Mouse (Mus musculus) brain, adult 2 months (tissue): ENCODE measurements at regions not wholly inside any gene's neighbourhood (a gene's known extent, or its start where the extent isn't known, plus 50 kb on each side); places are given as distances from the start of the nearest gene placed in this dataset.

ENCODE experiments used
- DNase-seq: peaks from one replicate; pipeline ENCODE4 v3.0.0; 2011; ENCODE audit warnings: low read depth, low spot score

DNA sequence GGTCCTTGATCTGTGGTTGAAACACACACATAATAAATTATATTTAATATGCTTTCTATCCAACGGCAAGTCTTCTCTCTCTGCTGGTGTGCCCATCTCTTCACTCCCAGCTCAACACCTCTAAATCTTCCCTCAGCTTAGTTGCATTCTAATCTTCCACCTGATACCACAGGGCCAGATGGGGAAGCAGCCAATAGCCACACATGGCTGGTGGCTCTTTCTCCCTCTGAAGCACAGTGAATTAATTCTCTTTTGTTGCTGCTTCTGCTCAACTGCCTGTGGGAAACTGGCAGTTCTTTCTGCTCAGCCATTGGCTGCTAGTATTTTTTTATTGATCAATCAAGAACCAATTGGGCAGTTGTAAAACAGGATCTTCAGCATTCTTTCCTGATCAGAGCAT is 750.0 kb downstream of the Serpinb8 start:
- DNase-seq = no peak

DNA sequence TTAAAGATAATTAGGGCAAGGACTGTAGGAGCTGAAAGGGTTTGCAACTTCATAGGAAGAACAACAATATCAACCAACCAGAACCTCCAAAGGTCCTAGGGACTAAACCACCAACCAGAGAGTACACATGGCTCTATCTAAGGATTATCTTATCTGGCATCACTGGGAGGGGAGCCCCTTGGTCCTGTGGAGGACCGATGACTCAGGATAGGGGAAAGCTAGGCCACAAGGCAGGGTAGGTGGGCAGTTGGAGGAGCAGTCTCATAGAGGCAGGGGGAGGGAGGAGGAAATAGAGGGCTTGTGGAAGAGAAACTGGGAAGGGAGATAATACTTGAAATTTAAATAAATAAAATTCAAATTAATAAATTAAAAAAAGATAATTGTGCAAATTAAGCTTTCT is 751.5 kb downstream of the Serpinb8 start:
- no peak for DNase-seq

DNA sequence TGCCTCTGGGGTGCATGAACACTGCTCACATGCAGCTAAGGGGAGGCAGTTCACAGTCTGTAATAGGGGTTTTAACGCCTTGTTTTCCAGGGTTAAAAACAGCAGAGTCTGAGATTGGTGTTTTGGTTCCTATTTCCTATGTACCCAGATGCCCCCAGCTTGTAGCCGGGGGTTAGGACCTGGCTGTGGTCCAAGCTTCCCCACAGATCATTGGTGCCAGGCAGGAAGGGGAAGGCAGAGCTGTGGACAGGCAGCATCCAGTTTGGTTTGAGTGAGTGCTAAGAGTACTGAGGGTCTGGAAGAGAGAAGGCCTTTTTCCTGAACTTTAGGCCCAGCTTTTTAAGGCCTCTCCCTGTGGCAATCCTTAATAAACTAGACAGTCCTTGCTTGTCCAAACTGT is 774.0 kb downstream of the Serpinb8 start:
- DNase-seq = no peak

DNA sequence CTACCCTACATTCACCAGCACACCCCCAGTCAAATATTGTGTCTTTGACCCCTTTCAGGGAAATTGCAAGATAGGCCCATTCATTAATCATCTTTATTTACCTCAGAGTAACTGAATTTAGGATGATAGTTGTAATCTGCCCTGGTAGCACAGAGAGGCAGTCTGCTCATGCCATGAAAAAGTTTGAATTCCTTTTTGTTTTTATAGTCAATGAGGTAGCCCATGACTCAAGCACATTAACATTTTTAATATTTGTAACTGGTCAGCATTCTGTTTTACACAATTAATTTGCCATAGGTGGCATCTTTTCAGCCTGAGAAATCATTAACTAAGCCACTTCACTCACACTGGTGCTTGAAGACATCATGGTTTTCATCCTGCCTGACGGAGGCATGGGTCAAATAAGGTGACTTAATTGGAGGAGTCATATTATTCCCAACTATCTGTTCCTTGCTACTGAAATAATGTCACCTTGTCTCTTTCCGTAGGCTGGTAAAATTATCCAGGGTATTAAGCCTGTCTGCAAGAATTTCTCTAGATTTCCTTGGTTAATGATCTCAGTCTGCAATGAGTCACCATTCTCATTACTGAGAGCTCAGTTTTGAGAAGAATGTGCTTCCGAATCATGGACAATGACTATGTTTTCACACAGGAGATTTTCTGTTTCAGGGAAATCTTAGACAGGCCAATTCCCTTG is 780.2 kb downstream of the Serpinb8 start:
- peak; percentile 69 for DNase-seq

DNA sequence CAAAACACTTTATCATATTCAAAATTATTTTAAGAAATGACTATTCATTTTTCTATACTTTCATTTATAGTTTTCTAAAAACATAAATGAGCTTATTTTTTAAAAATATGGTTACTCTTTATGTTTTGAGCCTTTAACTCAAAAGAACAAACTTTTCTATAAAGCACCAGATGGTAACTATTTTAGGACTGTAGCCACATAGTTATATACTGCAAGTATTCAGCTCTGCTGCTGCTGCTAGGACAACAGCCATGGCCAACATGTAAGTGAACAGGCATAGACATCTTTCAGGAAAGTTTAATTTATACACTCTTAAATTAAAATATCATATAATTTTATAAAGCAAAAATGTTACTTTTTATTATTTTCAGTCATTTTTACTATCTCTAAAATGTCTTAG is 800.1 kb downstream of the Serpinb8 start:
- DNase-seq = peak; percentile 52

DNA sequence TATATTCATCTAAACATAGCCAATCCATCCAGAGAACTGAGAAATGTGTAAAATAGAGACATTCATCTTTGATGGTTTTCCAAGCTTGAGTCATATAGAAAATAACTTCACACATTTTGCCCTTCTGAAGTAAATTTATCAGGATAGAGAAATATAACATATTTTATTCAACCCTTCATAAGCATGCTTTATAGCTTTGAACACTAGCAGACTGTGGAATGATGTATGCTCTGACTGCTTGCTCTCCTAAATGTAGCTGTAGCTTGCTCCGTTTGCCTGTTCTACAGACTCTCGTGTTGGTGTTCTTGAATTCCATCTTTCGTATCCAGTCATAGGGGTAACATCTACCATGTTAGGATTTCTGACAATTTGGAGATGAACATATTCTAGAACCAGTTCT is 800.7 kb downstream of the Serpinb8 start:
- peak; percentile 19 for DNase-seq

DNA sequence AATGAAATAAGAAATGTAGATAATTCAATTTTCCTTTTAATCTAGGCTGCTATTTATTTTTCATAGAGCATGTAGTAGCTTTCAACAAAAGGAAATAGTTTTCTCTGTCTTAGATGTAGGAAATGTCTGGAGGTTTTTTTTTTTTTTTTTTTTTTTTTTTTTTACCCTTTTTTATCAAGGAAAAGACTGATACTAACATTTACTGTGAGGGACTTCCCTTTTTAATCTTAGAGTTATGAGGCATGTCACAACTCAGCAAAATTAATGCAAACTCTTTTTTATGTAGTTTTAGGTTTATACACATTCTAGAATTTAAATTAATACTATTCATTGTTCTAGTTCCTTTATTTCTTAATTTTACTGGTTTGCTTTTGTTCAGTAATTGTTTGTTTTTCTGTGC is 850.0 kb downstream of the Serpinb8 start:
- DNase-seq = no peak

DNA sequence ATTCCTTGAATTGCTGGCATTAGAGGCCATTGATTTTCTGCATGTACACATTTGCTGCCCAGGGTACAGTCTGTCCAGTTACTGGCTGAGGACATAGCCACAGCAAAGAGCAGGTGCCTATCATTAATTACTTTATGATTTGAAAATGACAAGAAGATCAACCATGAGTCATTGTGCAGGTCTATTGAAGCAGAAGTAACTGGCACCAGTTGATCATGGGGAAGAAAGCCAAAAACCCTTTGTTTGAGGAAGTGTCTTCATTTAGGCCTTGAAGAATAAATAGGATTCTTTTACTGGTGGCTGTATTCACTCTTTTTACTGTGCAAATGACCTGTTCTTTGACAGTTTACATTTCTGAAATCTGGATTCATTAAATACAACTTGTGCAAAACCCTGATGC is 863.0 kb downstream of the Serpinb8 start:
- DNase-seq = peak; percentile 1

DNA sequence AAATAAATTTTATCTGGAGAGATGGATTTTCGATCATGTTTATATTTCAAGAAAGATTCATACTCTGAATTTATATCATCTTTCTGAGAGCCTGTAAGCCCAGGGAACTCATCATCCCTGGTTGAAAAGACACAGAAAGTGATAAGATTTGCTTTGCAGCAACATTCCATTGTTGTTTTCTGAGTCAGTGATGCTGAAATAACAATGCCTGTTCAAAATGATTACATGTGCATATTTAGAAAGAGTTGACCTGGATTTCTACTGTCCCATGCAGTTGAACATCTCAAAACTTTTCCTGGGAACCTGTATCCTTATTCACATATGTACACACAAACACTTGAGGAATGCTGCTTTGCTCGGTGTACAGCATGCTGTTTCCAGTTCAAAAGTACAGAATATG is 882.2 kb downstream of the Serpinb8 start:
- DNase-seq = no peak

DNA sequence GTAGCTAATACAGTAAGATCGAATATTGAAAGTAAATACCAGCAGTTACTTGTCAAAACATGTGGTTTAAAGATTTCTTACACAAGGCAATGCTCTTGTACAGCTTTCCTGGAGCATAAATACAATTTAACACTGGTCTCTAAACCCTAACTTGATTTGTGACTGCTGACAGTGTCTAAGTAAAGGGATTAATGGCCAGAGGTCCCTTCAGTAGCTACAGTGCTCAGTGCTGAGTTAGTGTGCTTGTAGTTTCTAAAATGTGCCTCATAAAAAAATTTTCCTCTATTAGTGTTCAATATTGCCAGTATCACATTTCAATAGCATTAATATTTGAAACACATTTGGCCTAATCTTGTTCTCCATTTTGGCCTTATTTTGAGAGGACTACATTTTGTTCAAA is 909.0 kb downstream of the Serpinb8 start:
- no peak for DNase-seq

DNA sequence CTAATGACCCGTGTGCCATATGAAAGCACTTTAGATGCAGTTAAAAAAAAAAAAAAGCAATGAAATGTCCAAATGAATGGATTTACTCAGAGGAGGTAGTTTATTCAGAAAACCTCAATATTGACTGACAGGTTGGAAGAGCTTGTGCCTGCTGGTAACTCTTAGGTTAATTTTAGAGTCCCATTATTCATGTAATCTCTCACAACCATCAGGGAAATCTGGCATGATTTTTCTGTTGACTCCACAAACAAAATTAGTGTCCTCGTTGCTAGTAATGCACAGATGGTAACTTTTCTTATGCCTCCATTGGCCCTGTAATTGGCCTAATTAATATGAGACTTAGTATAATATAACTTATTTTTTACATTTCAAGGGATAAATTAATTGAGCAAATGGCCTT is 937.6 kb downstream of the Serpinb8 start:
- peak; percentile 9 for DNase-seq

DNA sequence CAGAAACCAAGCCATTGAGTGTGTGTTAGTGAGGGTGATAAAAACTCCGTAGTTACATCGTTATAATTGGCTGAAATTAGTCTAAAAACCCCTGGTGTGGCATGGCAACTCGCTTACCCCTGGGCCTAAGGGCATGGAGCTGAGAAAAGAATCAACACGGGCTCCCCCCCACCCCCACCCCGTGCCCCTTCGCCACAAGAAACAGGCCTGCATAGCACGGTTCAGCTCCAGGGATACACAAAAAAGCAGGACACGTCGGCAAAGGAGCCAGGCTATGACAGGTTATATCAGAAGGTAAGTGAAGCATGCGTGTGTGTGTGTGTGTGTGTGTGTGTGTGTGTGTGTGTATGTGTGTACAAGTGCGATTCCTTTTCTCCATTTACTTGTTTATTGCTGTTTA is 948.4 kb downstream of the Serpinb8 start:
- DNase-seq = no peak

DNA sequence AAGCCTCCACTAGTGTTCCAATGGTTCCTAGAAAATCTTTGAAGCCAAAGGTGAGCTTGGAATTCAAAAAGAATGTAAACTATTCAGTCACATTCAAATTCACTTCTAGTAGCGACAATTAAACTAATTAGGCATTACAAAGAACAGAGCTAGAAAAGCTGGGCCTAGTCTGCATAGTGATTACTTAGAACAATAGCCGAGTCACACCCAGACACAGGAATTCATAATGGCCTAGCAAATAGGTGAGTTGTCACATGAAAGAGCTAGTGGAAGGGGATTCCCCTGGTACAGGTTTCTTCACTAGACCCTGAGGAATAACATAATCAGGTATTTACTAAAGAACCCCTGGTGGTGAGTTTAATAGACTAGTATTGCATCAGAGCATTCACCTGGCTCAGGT is 958.9 kb downstream of the Serpinb8 start:
- no peak for DNase-seq

DNA sequence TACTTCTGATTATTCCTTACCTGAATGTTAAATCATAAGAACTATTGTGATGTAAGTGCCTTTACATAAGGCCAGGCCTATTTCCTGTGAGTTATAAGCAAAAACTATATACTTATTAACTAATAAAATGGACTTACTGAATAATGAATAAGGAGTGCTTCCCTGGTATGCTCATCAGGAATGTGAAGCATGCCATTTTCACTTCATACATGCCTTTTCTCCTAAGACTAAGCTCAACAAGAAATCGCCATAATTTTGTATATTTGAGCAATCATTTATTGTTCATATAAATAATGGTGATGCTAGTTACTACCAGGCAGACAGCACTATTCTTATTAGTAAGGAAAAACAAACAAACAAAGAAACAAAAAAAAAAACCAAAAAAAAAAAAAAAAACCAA is 969.1 kb downstream of the Serpinb8 start:
- DNase-seq = no peak

DNA sequence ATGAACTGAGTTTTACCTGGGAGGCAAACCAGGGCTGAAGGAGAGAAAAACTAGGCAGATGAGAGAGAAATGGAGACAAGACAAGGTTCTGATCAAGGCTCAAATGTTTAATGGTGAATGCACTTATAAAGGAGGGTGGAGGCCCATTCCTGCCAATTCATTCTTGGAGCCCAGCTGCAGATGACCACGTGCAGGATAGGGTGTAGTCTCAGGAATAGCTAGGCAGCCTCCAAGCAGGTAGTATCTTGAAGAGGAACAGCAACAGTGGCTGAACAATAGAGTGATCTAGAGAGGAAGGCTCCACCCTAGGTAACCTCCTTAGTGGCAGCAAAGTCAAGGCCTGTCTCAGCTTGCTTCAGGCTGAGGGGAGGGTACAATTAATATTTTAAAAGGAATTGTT is 973.2 kb downstream of the Serpinb8 start:
- no peak for DNase-seq

DNA sequence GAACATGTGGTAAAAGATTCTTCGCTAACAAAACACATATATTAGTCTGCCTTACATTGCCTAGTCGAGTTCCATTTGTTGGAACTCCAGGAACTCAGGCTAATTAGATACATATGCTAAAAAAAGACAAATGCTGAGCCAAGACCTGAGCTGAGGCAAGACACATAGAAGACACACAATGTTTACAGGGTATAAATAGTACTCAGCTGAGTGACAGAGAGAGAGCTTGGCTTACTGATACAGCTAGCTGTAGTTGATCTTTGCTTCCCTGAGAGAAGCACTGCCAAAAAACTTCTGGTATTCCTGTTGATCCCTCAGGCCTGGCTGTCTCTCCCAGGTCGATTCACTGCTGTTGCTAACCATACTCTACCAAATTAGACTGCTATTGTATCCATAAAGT is 982.2 kb downstream of the Serpinb8 start:
- peak; percentile 8 for DNase-seq

DNA sequence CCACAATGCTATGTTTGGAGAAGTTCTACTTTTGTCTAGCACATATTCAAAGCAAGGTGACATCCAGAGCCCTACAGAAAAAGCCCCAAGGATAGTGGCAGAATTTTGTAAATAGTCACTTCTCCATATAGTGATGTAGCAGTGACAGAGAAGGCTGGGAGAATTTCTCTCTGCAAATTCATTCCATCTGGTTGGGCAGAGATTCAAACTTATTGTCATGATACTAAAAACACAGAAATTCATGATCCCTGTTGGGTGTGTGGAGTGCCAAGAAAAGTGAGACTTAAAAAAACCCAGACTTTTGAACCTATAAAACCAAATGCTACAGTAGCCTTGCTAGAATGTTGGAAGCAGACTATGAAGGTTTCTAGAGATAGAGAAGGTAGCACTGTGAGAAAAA is 983.0 kb downstream of the Serpinb8 start:
- peak; percentile 31 for DNase-seq

DNA sequence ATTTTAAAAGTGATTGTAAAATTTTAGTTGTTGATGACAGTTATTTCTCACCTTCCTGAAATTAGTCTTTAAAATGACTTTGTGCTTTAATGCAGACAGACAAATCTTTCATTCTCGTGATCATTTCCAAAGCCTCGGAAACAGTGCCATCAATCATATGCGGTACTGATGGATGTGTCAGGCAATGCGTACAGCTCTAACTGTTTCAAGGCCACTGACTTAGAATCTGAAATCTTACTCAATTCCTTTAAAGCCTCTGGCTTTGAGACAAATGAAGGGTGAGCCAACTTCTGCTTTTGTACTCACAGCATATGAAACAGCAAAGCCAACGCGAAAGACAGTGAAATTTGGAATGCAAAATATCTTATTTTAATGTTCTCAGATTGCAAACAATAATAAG is 987.0 kb downstream of the Serpinb8 start:
- peak; percentile 7 for DNase-seq

DNA sequence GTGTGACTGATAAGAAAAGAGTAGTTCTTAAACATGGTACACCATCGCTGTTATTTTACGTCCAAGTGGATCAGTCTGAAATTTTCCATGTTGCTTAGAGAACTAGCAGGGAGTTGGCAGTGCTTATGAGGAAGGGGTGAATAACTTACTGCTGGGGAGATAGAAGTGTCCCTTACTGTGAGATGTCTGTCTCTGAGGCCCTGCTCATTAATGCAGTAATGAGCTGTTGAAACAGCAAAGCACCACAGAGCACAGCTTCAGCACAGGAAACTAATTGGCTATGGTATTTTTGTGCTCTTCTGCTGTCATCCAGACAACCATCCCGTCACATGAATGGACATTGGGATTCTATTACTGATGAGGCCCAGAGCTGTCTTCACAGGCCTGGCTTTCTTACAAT is 988.0 kb downstream of the Serpinb8 start:
- DNase-seq = peak; percentile 1

DNA sequence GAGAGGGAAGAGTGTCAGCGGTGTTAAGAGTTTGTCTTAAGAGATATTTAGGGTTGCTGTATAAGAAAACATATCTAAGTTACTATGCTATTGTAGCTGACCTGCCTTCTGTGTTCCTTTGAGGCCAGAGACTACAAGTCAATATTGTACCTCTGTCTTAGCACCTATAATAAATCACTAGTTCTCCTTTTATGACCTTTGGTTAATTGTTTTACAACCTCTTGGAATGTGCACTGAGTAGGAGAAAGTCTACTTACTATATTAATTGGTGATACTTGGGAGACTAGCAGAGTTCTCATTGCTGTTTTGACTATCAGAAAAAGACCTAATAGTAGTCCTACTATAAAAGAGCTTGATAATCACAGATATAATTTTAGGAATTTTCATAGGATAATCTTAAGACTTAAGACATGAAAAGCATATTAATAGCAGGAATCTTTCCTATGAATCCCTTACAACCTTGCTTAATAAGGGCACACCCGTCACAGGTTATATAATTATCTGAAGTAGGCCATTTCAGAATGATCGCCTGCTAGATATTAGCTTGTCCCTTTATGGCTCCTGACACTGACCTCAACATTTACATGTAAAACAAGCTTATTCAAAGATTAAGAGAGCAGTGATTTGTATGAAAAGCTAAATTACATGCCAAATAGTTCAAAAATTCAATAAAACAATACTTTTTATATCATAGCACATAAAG is 1003.1 kb downstream of the Serpinb8 start:
- no peak for DNase-seq

DNA sequence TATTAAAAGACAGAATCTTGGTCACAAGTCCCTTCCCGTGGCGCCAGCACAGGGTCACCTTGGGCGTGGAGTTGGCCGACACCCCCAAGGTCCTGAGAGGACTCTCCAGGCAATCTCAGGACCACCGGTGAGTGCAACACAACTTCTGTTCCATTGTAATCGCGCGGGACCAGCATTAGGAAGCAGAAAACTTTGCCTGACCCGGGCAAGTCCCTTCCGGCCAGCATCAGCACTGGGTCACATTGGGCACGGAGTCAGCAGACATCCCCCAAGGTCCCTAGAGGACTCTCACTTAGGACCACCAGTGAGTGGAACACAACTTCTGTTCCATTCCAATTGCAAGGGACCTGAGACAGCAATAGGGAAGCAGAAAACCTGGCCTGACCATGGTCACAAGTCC is 1007.3 kb downstream of the Serpinb8 start:
- DNase-seq = no peak
